Mouse (Mus musculus): ENCODE data around the gene Mcts2. TPM values are rescaled to one million over a fixed set of nuclear protein-coding genes. Genes with fewer than 3 reads are reported as not detected.

Gene Mcts2
- polyA plus RNA-seq, 1 experiment from 2014 or later, result 10.2 TPM

DNA sequence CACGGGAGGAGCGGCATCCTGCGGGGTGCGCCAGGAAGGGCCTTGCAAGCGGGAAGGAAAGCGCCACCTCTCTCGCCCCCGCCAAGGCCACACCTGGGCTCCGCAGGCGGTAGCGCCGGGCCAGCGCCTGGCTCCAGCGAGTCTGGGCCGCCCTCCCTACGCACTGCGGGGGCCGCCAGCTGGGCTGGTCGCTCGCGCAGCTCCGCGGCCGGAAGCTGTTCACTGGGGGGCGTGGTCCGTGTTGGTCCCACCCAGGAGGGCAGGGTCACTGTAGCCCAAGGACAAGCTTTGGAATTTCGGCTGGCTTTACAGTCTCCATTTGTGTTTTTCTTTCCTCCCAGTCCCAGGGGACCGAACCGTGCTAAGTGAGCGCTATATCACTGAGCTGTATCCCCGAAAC, 20.8 kb downstream of the Mcts2 start:
- no peaks in the 10 kb centered on the region for H3K9me3 ChIP-seq (replicated peaks; ENCODE audit: control insufficient read depth, low read length)
- H3K36me3 ChIP-seq (ENCODE audit: control insufficient read depth, insufficient read depth), result peaks cover 7% of the 10 kb centered on the region
- peak overlapping the region; percentile 44 for H3K4me2 ChIP-seq (ENCODE audit: low read depth, low read length)
- H3K4me1 ChIP-seq (ENCODE audit: control insufficient read depth, low read depth, low read length), result peaks cover 4% of the 10 kb centered on the region
- peak overlapping the region; percentile 60 for H3K27ac ChIP-seq (ENCODE audit: low read length)
- peak overlapping the region; percentile 46 for H3K4me3 ChIP-seq (ENCODE audit: low read depth, low read length)
- no peaks in the 10 kb centered on the region for H3K27me3 ChIP-seq (ENCODE audit: control insufficient read depth, insufficient read depth, low read depth, low read length)
- peak; percentile 92 for ATAC-seq (ENCODE audit: low read depth)
- H3K9ac ChIP-seq (ENCODE audit: low read depth, low read length), result peak overlapping the region; percentile 49
- 35% methylated on average over 31 of the region's 31 CpGs for WGBS (ENCODE audit: insufficient replicate concordance)

DNA sequence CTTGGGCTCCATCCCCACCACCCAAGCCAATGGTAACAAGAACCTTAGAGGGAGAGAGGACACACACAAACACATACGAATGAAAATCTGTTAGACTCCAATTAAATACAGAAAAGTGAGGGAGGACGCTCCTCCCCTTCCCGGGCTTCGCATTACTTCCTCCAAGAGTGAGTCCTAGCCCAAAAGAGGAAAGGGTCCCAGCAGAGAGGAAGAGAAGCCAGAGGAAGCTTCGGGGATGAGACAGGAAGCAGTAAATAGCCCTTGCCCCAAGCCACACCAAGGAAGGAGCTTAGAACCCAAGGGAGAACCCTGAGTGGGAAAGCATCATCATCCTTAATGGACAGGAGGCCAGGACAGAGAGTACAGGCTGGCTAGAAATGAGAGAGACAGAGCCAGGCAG, 22.2 kb downstream of the Mcts2 start:
- Histone ChIP-seq H3K27ac (ENCODE audit: low read length) (no peak overlapping the region), H3K4me2 (ENCODE audit: low read depth, low read length) (no peak overlapping the region), H3K4me3 (ENCODE audit: low read depth, low read length) (no peak overlapping the region), H3K36me3 (ENCODE audit: control insufficient read depth, insufficient read depth) (peaks cover 6% of the 10 kb centered on the region), H3K9me3 (replicated peaks; ENCODE audit: control insufficient read depth, low read length) (no peaks in the 10 kb centered on the region), H3K9ac (ENCODE audit: low read depth, low read length) (no peak overlapping the region), H3K27me3 (ENCODE audit: control insufficient read depth, insufficient read depth, low read depth, low read length) (no peaks in the 10 kb centered on the region), H3K4me1 (ENCODE audit: control insufficient read depth, low read depth, low read length) (peaks cover 4% of the 10 kb centered on the region)
- 46% methylated on average over 5 of the region's 5 CpGs for WGBS (ENCODE audit: insufficient replicate concordance)
- no peak for ATAC-seq (ENCODE audit: low read depth)

DNA sequence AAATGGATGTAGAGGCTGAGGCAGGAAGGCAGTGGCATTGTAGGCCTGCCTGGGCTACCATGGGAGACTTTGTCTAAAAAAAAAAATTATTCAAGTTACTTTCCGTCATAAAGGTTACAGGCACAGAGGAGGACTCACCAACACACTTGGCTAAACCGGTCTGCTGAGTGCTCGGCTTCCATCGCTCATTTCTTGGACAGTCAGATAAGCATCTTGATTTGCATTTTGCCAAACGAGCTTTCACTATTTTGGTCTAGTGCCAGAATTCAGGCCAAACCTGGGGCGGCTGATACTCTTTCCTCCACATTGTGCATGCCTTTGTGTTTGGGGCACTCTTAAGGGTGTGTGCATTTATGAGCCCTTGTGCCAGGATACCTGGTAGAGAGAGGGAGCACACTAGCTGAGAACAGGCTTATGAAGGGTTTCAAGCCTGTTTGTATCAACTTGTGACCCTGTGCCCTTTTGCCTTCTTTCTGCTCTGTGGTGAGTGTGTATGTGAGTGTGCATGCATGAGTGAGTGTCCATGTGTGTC, 29.5 kb downstream of the Mcts2 start:
- H3K27me3 ChIP-seq (ENCODE audit: control insufficient read depth, insufficient read depth, low read depth, low read length), result no peaks in the 10 kb centered on the region
- H3K9ac ChIP-seq (ENCODE audit: low read depth, low read length), result no peak overlapping the region
- no peaks in the 10 kb centered on the region for H3K36me3 ChIP-seq (ENCODE audit: control insufficient read depth, insufficient read depth)
- H3K4me2 ChIP-seq (ENCODE audit: low read depth, low read length), result no peak overlapping the region
- no peaks in the 10 kb centered on the region for H3K4me1 ChIP-seq (ENCODE audit: control insufficient read depth, low read depth, low read length)
- no peak for ATAC-seq (ENCODE audit: low read depth)
- H3K9me3 ChIP-seq (replicated peaks; ENCODE audit: control insufficient read depth, low read length), result no peaks in the 10 kb centered on the region
- H3K27ac ChIP-seq (ENCODE audit: low read length), result no peak overlapping the region
- no peak overlapping the region for H3K4me3 ChIP-seq (ENCODE audit: low read depth, low read length)
- WGBS (ENCODE audit: insufficient replicate concordance), result 63% methylated on average over 6 of the region's 6 CpGs

DNA sequence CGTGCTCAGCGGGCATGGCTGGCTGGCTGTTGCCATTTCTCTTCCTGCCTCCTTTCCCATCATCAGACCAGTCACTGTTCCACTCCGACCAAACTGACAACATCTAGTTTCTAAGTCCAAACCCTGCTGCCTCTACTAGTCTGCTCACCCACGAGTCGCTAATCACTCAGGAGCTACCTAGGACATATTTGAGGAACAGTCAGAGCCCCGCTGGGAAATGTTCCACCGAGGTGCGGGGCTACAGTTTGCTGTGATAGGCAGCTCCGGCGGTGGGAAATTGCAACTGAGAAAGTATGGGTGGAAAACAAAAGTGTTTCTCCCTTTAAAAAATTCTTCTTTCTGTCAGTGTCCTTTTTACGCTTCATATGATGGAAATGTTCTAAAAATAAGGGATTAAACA, 30.8 kb downstream of the Mcts2 start:
- Histone ChIP-seq H3K27ac (ENCODE audit: low read length) (no peak overlapping the region), H3K9ac (ENCODE audit: low read depth, low read length) (no peak overlapping the region), H3K9me3 (replicated peaks; ENCODE audit: control insufficient read depth, low read length) (no peaks in the 10 kb centered on the region), H3K4me1 (ENCODE audit: control insufficient read depth, low read depth, low read length) (no peaks in the 10 kb centered on the region), H3K4me3 (ENCODE audit: low read depth, low read length) (no peak overlapping the region), H3K36me3 (ENCODE audit: control insufficient read depth, insufficient read depth) (no peaks in the 10 kb centered on the region), H3K4me2 (ENCODE audit: low read depth, low read length) (no peak overlapping the region), H3K27me3 (ENCODE audit: control insufficient read depth, insufficient read depth, low read depth, low read length) (peaks cover 4% of the 10 kb centered on the region; the same call in 1 of the 2 replicates)
- no peak for ATAC-seq (ENCODE audit: low read depth)
- 64% methylated on average over 11 of the region's 11 CpGs for WGBS (ENCODE audit: insufficient replicate concordance)

DNA sequence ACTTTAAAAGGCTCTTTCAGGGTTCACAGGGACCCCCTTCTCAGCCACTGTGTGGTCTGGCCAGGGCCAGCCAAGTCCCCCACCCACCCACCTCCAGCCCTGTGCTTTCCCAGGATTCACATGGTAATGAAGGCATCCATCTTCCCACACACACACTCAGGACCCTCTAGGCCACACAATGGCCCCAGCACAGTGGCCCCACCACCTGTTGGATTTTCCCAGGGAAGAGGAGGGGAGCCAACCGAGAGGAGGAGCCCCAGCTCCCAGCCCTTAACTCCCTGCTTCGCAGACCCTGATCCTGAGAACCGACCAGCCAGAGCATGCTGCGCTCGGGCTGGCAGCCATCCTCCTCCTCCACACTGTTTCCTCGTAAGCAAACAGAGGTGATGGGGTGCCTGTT, 31.2 kb downstream of the Mcts2 start:
- Histone ChIP-seq H3K27ac (ENCODE audit: low read length) (no peak overlapping the region), H3K4me1 (ENCODE audit: control insufficient read depth, low read depth, low read length) (no peaks in the 10 kb centered on the region), H3K4me3 (ENCODE audit: low read depth, low read length) (no peak overlapping the region), H3K9me3 (replicated peaks; ENCODE audit: control insufficient read depth, low read length) (no peaks in the 10 kb centered on the region), H3K36me3 (ENCODE audit: control insufficient read depth, insufficient read depth) (no peaks in the 10 kb centered on the region), H3K27me3 (ENCODE audit: control insufficient read depth, insufficient read depth, low read depth, low read length) (peaks cover 8% of the 10 kb centered on the region), H3K4me2 (ENCODE audit: low read depth, low read length) (no peak overlapping the region), H3K9ac (ENCODE audit: low read depth, low read length) (no peak overlapping the region)
- 64% methylated on average over 6 of the region's 6 CpGs for WGBS (ENCODE audit: insufficient replicate concordance)
- ATAC-seq (ENCODE audit: low read depth), result no peak

DNA sequence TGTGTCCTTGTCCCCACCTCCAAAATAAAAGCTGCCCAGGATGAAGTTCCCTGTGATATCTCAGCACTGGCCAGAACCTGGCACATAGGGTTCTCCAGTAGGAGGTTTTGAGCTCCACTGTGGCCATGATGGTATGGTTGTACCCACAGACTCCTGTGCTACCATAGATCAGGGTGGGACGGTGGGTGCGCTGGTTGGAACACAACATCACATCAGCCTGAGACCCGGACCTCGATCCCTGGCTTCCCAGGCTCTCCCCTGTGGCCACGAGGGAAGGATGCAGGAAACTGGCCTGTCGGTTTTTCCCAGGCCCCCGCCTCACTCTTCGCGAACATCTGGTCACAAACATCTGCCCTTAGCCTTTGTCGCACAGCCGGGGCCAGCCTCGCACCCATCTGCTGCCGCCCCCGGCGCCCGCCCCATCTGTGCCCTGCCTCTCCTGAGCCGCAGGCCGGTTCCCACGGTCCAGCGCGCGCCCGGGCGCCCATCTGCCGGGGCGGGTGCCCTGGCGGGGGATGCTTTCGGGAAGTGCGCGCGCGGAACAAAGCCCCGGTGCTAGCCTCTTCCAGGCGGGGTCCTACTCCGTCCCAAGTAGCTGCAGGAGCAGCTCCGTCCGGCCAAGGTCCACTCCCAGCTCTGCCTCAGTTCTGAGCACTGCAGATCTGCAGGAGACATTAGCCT, 37.0 kb downstream of the Mcts2 start:
- H3K27ac ChIP-seq (ENCODE audit: low read length), result no peak overlapping the region
- H3K9ac ChIP-seq (ENCODE audit: low read depth, low read length), result peak overlapping the region; percentile 33; the same call in 1 of the 2 replicates

DNA sequence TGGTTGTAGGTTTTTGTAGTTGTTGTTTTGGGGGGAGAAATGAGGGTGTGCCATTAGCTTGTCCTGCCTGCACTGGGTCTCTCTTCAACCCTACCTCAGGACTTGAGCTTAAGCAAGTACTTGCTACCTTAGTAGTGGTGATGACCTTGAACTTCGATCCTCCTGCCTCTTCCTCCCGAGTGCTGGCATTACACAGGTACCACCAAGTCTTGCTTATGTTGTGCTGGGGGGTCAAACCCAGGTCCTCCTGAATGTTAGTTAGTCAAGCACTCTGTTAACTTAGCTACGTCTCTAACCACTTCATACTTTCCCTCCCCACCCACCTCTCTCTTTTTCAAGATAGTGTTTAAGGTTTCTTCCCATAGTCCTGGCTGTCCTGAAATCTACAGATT, 37.5 kb downstream of the Mcts2 start:
- no peak overlapping the region; the same call in 1 of the 2 replicates for H3K4me3 ChIP-seq (ENCODE audit: low read depth, low read length)
- 49% methylated on average over 3 of the region's 3 CpGs for WGBS (ENCODE audit: insufficient replicate concordance)
- H3K27me3 ChIP-seq (ENCODE audit: control insufficient read depth, insufficient read depth, low read depth, low read length), result peaks cover 32% of the 10 kb centered on the region
- H3K27ac ChIP-seq (ENCODE audit: low read length), result no peak overlapping the region
- no peak overlapping the region for H3K9ac ChIP-seq (ENCODE audit: low read depth, low read length)
- peak overlapping the region; percentile 38 for H3K4me2 ChIP-seq (ENCODE audit: low read depth, low read length)
- H3K4me1 ChIP-seq (ENCODE audit: control insufficient read depth, low read depth, low read length), result peaks cover 27% of the 10 kb centered on the region
- no peaks in the 10 kb centered on the region for H3K36me3 ChIP-seq (ENCODE audit: control insufficient read depth, insufficient read depth)
- no peaks in the 10 kb centered on the region for H3K9me3 ChIP-seq (replicated peaks; ENCODE audit: control insufficient read depth, low read length)
- no peak for ATAC-seq (ENCODE audit: low read depth)

More for the DNA sequence above, 37.0 kb downstream of the Mcts2 start:
- WGBS (ENCODE audit: insufficient replicate concordance), result 3% methylated on average over 37 of the region's 37 CpGs
- Histone ChIP-seq H3K4me3 (ENCODE audit: low read depth, low read length) (peak overlapping the region; percentile 34), H3K9me3 (replicated peaks; ENCODE audit: control insufficient read depth, low read length) (no peaks in the 10 kb centered on the region), H3K36me3 (ENCODE audit: control insufficient read depth, insufficient read depth) (no peaks in the 10 kb centered on the region), H3K27me3 (ENCODE audit: control insufficient read depth, insufficient read depth, low read depth, low read length) (peaks cover 32% of the 10 kb centered on the region), H3K4me1 (ENCODE audit: control insufficient read depth, low read depth, low read length) (peaks cover 23% of the 10 kb centered on the region), H3K4me2 (ENCODE audit: low read depth, low read length) (peak overlapping the region; percentile 38)
- peak; percentile 19; the same call in 1 of the 2 replicates for ATAC-seq (ENCODE audit: low read depth)

DNA sequence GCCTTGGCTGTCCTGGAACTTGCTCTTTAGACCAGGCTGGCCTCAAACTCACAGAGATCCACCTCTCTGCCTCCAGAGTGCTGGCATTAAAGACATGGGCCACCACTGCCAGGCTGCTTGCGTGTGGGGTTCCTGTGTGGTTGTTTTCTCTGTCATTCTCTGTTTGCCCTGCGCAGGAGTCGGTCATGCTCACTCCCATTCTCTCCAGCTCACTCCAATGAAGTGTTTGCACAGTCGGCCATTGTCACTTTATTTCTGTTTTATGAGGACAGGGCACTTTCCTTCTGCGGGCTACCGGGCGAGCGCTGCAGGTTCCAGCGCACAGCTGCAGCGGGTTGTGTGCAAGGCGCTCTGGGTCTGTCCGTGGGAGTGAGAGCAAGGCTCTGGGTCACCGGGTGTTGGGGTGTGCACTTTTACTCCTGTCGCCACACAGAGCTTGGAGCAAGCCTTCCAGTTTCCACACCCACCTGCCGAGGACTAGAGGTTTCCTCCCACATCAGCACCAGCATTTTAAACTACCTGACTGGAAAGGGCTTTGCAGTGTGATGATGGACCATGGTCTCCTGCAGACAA, 38.4 kb downstream of the Mcts2 start:
- no peak overlapping the region for H3K4me2 ChIP-seq (ENCODE audit: low read depth, low read length)
- no peak overlapping the region for H3K9ac ChIP-seq (ENCODE audit: low read depth, low read length)
- no peak overlapping the region for H3K4me3 ChIP-seq (ENCODE audit: low read depth, low read length)
- peaks cover 32% of the 10 kb centered on the region for H3K27me3 ChIP-seq (ENCODE audit: control insufficient read depth, insufficient read depth, low read depth, low read length)
- no peak for ATAC-seq (ENCODE audit: low read depth)
- H3K4me1 ChIP-seq (ENCODE audit: control insufficient read depth, low read depth, low read length), result peaks cover 34% of the 10 kb centered on the region
- H3K27ac ChIP-seq (ENCODE audit: low read length), result no peak overlapping the region
- WGBS (ENCODE audit: insufficient replicate concordance), result 64% methylated on average over 15 of the region's 15 CpGs
- H3K36me3 ChIP-seq (ENCODE audit: control insufficient read depth, insufficient read depth), result no peaks in the 10 kb centered on the region
- H3K9me3 ChIP-seq (replicated peaks; ENCODE audit: control insufficient read depth, low read length), result no peaks in the 10 kb centered on the region

DNA sequence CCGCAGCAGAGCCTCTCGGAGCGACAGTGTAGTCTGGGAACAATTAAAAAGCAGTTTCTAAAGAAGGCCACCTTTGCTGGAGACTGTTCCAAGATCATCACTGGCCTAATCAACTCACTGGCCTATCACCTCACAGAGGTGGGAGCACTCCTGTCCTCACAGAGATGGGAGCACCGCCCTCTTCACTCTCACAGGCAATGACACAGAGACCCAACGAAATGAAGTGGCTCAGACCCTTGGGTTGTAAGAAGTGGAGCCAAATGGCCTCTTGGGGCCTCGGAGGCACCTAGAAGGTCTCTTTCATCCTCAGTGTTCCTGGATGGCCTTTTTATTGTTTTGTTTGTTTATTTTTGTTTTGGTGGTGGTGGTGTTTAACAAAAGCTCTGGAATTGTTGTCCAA, 39.4 kb downstream of the Mcts2 start:
- Histone ChIP-seq H3K4me3 (ENCODE audit: low read depth, low read length) (no peak overlapping the region), H3K4me1 (ENCODE audit: control insufficient read depth, low read depth, low read length) (peaks cover 34% of the 10 kb centered on the region), H3K36me3 (ENCODE audit: control insufficient read depth, insufficient read depth) (no peaks in the 10 kb centered on the region), H3K27me3 (ENCODE audit: control insufficient read depth, insufficient read depth, low read depth, low read length) (peaks cover 32% of the 10 kb centered on the region), H3K9me3 (replicated peaks; ENCODE audit: control insufficient read depth, low read length) (no peaks in the 10 kb centered on the region), H3K4me2 (ENCODE audit: low read depth, low read length) (no peak overlapping the region), H3K27ac (ENCODE audit: low read length) (no peak overlapping the region), H3K9ac (ENCODE audit: low read depth, low read length) (no peak overlapping the region)
- ATAC-seq (ENCODE audit: low read depth), result no peak
- 73% methylated on average over 6 of the region's 6 CpGs for WGBS (ENCODE audit: insufficient replicate concordance)

All from liver, embryonic 16.5 days (tissue).